Mouse (Mus musculus) embryo, embryonic 10.5 days (tissue): ENCODE results near the gene U2af1l4.

Experiments
- DNase-seq: peaks from one replicate; pipeline ENCODE4 v3.0.0-alpha.2; 2015; ENCODE audit warnings: low spot score

Gene U2af1l4

DNA sequence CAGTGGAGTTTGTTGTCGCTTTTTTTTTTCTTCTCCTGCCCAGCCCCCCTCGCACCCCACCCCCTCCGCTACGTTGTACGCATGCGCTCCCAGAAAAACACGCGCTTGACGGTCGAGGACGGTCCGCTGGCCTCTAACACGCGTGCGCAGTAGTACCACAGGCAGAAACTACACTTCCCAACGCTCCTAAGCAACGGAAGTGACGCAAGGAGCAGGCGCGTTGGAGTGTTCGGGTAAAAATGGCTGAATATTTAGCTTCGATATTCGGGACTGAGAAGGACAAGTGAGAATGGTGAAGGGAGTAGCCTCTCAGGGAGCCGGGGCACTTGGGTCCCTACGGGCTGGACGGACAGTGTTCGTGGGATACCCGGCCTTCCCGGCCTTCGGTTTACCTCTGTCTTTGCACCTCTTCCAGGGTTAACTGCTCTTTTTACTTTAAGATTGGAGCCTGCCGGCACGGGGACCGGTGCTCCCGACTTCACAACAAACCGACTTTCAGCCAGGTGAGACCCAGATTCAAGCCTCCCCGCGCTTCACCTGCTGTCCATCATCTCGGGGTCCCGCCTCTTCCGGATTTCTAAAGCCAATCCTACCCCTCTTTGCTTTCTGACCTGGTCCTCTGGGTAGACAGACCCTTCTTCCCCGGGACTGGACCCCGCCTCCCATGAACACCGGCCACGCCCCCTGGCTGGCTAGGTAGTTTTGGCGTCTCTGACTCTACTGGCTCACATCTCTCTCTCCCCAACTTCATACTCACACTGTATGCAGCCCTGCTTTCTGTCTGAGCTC lies at the start of gene U2af1l4, which contains the start of the genes Gm49396 and Psenen:
Gene U2af1l4, plus strand, starts transcription at position 185 of the 789 bp plus-strand sequence.
Gene Gm49396, plus strand, starts transcription at position 228 of the 789 bp plus-strand sequence.
Gene Psenen, minus strand, starts transcription at position 511 of the 789 bp plus-strand sequence.
- peak; percentile 100 for DNase-seq

DNA sequence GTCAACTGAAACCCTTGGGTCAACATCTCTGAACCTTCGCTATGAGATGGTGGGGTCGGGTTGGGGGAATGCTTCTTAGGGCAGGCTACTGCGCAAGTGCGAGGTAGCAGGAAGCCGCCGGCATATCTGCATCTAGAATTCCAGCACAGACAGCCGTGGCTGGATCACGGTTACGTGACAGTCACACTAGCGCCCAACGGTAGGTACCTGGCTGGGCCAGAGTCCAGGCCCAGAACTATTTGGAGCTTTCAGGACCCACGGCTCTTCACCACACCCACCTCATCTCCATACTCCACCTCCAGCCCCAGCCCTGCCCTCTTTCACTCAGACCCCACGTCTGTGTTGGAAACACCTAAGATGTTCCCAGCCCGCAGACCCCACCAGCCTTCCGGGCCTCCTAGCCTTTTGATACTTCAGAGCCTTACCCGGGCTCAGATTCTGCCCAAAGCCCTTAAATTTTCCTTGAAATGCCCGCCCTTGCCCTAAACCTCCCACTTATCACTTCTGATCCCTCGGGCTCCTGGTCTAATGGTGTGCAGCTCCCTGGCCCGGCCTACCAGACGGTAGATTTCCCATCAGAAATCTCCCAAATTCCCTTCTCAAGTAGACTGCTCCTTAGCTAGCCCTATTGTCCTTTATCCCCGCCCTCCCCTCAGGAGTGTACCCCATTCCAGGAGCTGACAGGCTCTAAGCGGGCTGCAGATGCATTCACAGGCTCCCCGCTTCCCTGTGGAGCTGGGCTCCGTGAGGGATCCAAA lies 47.9 kb upstream of the U2af1l4 start:
- no peak for DNase-seq

DNA sequence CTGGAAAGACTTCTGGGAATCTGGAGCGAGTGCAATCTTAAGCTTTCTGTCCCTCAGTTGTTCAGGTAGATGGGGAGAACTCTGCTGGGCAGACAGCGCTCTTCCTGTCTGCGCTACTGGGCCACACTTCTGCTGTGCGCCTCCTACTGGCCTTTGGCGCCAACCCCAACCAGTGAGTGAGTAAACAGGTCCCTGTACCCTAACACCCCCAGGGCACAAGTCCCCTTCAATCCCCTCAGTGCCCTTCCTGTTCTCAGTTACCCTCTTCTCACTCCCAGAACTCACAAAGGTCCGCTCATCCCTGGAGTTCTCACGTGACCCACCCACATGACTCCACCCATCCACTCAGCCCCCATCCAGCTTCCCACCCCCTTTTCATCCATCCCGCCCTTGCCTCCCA lies 44.8 kb upstream of the U2af1l4 start:
- no peak for DNase-seq

DNA sequence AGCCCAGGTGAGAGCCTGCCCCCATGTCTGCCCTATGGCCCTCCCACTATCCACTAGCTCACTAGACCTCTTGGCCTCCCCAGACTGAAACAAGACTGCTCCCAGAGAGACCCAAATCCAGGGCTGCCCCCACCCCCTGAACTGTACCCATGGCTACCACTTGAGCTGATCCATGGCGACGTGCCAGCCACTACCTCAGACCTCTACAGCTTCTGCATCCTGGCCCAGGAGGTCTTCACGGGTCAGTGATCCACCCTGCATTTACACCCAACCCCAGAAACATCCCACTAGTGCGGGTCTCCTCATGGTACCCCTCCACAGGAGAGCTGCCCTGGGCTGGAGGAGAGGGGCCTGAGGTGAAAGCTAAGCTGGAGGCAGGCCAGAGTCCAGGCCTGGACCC lies 42.7 kb upstream of the U2af1l4 start:
- DNase-seq, result no peak

- no peak for DNase-seq
These were observed 42.2 kb upstream of the U2af1l4 start for GRCm38 (mm10) chr7:30520856-30521255.

DNA sequence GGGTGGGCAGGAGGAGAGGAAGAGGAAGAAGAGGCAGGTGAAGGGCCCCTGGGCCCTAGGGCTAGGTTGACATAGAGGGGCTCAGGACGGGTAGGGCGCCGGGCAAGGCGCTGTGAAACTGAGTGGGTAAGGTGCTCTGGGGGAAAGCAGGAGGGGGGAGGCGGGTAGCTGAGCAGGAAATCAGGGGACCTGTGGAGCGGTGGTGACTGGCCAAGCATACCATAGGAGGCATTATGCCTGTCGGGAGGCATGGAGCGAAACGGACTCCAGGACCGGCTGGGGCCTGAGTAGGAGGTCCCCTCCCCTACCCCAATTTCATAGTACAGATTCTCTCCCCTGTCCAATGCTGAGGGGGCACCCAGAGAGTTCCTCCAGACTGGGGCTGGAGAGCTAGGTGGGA lies 40.2 kb upstream of the U2af1l4 start:
- no peak for DNase-seq

GRCm38 (mm10) chr7:30524487-30524886 lies 38.6 kb upstream of the U2af1l4 start:
- DNase-seq, result no peak

- no peak for DNase-seq
These were observed 37.1 kb upstream of the U2af1l4 start for GRCm38 (mm10) chr7:30525954-30526353.

GRCm38 (mm10) chr7:30526399-30526798 lies 36.7 kb upstream of the U2af1l4 start:
- no peak for DNase-seq

- DNase-seq, result no peak
These were observed 36.1 kb upstream of the U2af1l4 start for GRCm38 (mm10) chr7:30526981-30527380.

GRCm38 (mm10) chr7:30531291-30531815 lies 31.7 kb upstream of the U2af1l4 start:
- no peak for DNase-seq

DNA sequence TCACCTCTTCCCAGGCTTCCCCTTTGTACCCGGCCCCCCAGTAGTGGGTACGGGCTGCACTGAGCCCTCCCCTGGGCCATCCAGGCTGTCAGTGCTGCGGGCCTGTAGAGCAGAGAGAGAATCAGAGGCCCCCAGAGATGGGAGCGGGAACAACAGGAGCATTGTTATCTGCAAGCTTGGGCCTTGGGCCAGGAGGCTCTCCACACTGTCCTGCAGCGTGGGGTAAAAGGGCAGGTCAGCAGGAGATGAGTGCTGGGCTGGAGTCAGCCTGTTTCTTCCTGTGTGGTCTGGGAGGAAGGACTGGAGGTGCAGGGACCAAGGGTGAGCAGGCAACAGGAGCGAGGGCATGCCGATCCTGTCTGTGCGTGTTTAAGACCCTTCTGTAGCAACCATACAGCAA lies 30.2 kb upstream of the U2af1l4 start:
- DNase-seq, result peak; percentile 62

- DNase-seq, result peak; percentile 55
These were observed 29.0 kb upstream of the U2af1l4 start for GRCm38 (mm10) chr7:30533941-30534632.

GRCm38 (mm10) chr7:30534633-30535577 lies 28.2 kb upstream of the U2af1l4 start, which contains the start of gene Arhgap33:
TSS of gene Arhgap33 (minus strand) at chr7:30535060.
- DNase-seq, result peak; percentile 99

DNA sequence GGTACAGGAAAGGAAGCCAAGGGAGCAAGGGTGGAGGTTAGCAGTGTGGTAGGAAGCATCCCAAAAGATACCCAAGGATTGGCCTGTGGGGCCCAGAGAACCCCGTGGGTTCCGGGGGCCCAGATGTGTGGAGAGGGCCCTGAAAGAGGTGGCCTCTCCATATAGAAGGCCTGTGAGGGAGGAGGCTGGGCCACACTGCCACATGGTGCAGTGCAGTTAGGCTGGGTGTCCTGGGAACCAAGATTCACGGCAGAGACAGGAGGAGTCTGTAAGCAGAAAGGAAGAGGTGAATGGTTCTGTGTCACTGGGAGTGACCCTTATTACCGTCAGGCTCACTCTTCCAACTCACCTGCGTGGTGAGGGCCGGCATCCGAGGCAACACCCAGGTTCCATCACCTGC lies 22.5 kb upstream of the U2af1l4 start:
- no peak for DNase-seq

DNA sequence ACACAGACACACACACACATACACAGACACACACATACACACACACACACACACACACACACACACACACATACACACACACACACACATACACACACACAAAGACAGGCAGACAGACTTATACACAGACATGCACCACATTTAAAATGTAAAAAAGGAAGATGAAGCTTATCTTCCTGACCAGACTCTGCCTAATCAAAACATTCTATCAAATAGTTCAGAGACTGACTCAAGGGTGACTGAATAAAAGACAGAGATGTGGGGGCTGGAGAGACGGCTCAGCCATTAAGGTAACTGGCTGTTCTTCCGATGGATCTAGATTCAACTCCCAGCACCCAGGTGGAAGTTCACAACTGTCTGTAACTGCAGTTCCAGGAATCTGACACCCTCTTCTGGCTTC lies 18.8 kb upstream of the U2af1l4 start:
- no peak for DNase-seq

DNA sequence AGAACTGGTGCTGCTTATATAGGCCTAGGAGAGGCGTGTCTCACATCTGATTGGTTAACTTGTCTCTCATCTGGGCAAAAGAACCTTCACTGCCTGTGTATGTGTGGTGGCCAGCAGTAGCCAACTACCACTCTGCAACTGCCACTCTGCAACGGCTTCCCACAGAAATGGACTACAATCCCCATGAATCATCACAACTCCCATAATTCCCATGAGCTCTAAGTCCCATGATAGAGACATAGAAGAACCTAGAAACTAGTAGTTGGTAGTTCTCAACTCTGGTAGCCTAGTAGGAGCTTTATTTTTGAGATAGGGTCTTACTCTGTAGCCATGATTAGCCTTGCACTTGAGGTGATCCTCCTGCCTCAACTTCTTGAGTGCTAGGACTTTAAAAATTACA lies 13.2 kb upstream of the U2af1l4 start:
- no peak for DNase-seq

DNA sequence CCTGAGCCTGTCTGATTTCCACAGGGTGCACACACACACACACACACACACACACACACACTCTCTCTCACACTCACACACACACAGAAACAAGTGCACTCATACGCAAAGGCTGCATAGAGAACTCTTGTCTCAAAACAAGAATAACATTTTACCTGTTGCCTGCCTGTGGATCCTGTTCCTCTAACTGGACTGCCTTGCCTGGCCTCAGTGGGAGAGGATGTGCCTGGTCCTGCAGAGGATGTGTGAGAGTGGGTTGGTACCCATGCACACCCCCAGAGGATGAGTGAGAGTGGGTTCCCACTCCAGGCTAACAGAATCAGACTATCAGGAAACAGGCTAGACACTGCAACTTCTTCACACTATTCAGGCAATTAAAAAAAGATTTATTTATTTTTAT lies 12.5 kb upstream of the U2af1l4 start:
- DNase-seq, result no peak

DNA sequence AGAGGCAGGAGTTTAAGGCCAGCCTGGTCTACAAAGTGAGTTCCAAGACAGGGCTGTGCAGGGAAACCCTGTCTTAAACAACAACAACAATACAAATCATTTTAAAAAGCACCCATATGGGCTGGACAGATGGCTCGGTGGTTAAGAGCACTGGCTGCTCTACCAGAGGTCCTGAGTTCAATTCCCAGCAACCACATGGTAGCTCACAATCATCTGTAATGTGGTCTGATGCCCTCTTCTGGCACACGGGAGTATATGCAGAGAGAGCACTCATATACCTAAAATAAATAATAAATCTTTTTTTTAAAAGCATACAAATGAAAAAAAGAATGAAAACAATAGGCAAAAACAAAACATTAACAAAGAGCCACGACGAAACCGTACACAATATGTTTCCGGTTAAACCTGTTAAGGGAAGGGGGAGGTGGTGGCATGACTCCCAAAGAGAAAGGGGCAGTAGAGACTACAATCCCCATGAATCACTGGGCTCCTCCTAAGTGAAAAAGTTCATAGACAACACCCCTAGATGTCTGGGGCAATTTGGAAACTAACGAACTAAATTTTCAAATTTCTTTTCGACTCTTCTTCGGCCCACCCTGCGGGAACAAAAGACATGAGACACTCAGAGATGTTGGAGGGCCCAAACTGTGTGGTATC lies 11.5 kb upstream of the U2af1l4 start:
- DNase-seq, result peak; percentile 90
